Mouse (Mus musculus): ENCODE results near the gene Tomm6.

The Tomm6 gene

DNA sequence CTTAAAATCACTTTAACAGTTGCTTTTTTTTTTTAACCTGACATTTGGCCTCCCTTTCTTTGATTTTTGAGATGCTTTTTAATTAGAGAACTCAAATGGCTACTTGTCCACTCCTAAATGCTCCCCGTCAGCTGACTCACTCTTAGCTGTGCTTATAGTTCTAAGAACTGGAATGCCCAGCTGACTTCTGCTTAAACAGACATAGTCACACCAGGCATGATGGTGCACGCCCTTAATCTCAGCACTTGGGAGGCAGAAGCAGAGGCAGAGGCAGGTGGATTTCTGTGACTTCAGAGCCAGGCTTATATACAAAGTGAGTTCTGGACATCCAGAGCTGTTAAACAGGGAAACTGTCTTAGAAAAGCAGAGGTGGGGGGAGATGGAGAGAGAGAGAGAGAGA, 36.2 kb downstream of the Tomm6 start:
- DNase-seq (ENCODE audit: low spot score) = no peak

DNA sequence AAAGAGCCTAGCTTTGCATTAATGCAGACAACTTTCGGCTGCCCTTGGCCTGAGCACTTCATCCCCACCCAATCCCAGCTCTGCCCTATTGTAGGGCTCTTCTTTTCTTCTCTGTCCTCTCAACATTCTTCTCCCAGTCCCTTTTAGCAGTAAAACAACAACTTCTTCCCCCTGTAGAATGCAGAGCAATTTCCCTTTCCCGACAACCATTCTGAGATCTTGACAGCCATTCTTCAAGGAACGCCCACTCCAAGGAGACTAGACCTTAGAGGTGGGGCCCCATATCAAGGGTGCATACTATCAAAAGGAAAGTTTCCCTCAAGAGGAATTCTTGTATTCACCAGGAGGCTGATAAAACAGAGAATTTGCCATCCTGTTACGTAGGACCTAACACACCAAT, 39.2 kb downstream of the Tomm6 start:
- DNase-seq (ENCODE audit: low spot score) = no peak

DNA sequence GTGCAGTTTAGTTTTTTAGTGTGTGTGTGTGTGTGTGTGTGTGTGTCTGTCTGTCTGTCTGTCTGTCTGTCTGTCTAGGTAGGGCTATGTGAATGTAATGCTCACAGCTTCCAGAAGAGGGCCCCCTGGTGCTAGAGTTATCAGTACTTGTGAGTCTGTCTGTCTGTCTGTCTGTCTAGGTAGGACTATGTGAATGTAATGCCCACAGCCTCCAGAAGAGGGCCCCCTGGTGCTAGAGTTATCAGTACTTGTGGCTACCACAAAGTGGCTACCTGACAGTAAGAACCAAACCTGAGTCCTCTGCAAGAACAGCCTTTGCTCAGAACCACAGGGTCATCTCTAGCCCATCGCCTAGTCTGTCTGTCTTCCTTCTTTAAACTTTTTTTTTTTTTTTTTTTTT, 41.5 kb downstream of the Tomm6 start:
- DNase-seq (ENCODE audit: low spot score) = peak; percentile 5

DNA sequence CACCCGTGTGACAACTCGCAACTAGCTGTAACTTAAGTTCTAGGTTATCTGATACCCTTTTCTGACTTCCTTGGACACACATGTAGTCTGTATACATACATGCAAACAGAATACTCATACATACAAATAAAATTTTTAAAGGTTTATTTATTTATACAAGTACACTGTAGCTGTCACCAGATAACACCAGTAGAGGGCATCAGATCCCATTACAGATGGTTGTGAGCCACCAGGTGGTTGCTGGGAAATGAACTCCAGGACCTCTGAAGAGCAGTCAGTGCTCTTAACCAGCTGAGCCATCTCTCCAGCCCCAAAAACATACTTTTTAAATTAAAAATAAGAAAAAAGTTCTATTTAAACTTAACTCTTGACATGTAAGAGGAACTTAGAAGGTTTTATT, 45.2 kb downstream of the Tomm6 start:
- DNase-seq (ENCODE audit: low spot score) = no peak
